Mouse (Mus musculus) E14TG2a.4 (cell line): Measurements from ENCODE around the gene Mylk2.

Source experiments
- H3K27me3 ChIP-seq: 2 replicates; pipeline ENCODE4 v1.6.1; 2014; ENCODE audit warnings: low read length, control low read depth; ENCODE audit not compliant: insufficient read depth
- H3K36me3 ChIP-seq: 2 replicates; pipeline ENCODE4 v1.6.1; 2014; ENCODE audit warnings: low read length, control low read depth; ENCODE audit not compliant: insufficient read depth
- H3K4me1 ChIP-seq: replicated peaks from 2 replicates; pipeline ENCODE4 v1.6.1; 2014; ENCODE audit warnings: low read depth, low read length, control low read depth
- H3K4me3 ChIP-seq: replicated peaks from 2 replicates; pipeline ENCODE4 v1.5.1; 2014; ENCODE audit warnings: mild to moderate bottlenecking, low read length
- H3K9me3 ChIP-seq: 2 replicates; pipeline ENCODE4 v1.6.1; 2014; ENCODE audit warnings: low read length, control low read depth
- CTCF ChIP-seq: conservative IDR thresholded peaks from 2 replicates; pipeline ENCODE4 v1.5.1; 2014; ENCODE audit warnings: low read length
- NANOG ChIP-seq: IDR thresholded peaks from 2 replicates; pipeline ENCODE4 v1.6.1; 2014; ENCODE audit warnings: borderline replicate concordance, low read length, mixed read lengths
- POU5F1 ChIP-seq: IDR thresholded peaks from 2 replicates; pipeline ENCODE4 v1.6.1; 2014; ENCODE audit warnings: low read length, borderline replicate concordance

Mylk2 gene

DNA sequence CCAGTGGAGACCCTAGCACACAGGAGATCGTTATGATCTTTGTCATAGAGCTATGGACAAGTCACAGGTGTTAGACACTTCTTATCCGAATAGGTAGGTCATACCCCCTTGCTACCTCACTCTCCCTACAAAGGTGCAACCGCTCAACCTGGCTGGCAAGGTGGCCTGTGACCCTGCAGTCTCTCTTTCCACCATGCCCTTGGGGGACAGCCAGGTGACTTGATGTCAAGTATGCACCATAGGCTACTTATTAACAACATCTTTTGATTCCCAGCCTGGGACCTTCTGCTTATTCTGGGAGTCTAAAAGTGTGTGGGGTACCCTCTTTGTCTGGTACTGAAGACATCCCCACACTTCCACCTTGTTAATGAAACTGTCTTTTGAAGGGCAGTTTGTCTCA, 47.0 kb downstream of the Mylk2 start:
- H3K4me3 ChIP-seq = no peak overlapping the region
- H3K4me1 ChIP-seq = peaks cover 16% of the 10 kb centered on the region
- H3K9me3 ChIP-seq = peaks cover 8% of the 10 kb centered on the region
- no peak for TF ChIP-seq CTCF
- no peak for TF ChIP-seq POU5F1
- no peak for TF ChIP-seq NANOG
- no peaks in the 10 kb centered on the region for H3K36me3 ChIP-seq
- H3K27me3 ChIP-seq = peaks cover 27% of the 10 kb centered on the region

DNA sequence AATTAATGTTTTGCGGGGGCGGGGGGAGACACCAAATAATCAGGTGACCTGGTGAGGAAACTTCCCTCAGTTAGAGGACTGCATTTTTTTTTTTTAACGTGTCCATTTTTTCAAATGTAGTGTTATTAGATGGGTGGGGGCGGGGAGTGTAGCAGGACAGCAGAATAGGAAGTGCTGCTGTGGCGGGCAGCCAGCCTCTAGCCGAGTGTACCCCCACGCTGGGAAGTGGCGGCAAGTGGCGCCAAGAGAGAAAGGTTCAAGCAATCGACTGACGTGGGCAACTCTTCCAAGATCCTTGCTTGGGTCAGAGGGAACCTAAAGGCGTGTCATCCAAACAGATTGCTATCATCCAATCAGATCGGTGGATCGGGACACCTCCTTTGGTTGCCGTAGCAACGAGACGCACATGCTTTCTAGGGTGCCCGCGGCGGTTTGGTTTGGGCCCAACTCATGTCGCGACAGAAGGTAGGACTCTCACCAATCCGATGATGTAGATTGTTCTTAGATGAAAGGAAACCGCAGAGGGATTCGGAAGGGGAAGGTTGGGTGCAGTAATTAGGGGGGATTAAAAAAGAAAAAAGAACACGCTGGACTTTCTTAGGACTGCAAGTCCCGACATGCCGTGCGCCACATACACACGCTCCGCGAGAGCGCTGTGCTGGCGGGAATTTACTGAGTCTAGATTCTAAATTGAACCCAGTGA, 51.1 kb downstream of the Mylk2 start, which contains the start of gene Ttll9:
Gene Ttll9 (plus strand): TSS at position 395 of the 703 bp plus-strand sequence.
- H3K27me3 ChIP-seq = peaks cover 14% of the 10 kb centered on the region
- TF ChIP-seq CTCF = no peak
- TF ChIP-seq NANOG = no peak
- no peak for TF ChIP-seq POU5F1

DNA sequence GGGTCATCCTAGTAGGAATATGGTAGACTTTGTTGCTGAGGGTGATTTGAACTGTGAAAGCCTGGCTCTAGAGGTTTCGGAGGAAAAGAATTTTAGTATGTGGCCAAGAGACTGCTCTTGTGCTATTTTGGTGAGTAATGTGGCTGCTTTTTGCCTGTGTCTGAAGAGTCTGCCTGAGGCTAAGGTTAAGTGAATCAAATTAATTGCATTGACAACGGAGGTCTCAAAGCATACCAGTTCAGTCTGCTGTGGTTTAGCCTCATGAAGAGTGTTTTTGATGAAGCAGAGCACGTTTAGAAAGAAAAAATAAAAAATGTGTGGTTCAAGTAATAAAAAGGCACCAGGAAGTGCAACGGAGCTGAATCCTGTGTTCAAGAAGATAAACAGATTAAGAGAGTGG, 54.4 kb downstream of the Mylk2 start:
- Histone ChIP-seq H3K27me3 (peaks cover 2% of the 10 kb centered on the region; the same call in 1 of the 2 replicates), H3K9me3 (peaks cover 33% of the 10 kb centered on the region), H3K4me1 (no peaks in the 10 kb centered on the region), H3K36me3 (no peaks in the 10 kb centered on the region), H3K4me3 (no peak overlapping the region)
- no peak for TF ChIP-seq CTCF
- no peak for TF ChIP-seq NANOG

More for the DNA sequence above, 51.1 kb downstream of the Mylk2 start, which contains the start of gene Ttll9:
- Histone ChIP-seq H3K36me3 (no peaks in the 10 kb centered on the region), H3K9me3 (peaks cover 33% of the 10 kb centered on the region), H3K4me1 (no peaks in the 10 kb centered on the region), H3K4me3 (peak within 1 kb of the TSS; percentile 71)
